Mouse (Mus musculus) olfactory bulb, adult 2 months (tissue): ENCODE measurements around the gene AI413582. TPM values are rescaled to one million over a fixed set of nuclear protein-coding genes. Genes with fewer than 3 reads are reported as not detected.

Experiments
- H3K27ac ChIP-seq: fragments of 200-500 bp; 2 replicates; pipeline ENCODE4 v1.5.1; 2012; ENCODE audit warnings: low read depth, low read length; ENCODE audit not compliant: insufficient read depth
- H3K4me1 ChIP-seq: fragments of 200-500 bp; 2 replicates; pipeline ENCODE4 v1.6.1; 2012; ENCODE audit warnings: low read length; ENCODE audit not compliant: control insufficient read depth, insufficient read depth
- H3K4me3 ChIP-seq: fragments of 200-500 bp; 2 replicates; pipeline ENCODE4 v1.5.1; 2012; ENCODE audit warnings: mild to moderate bottlenecking, low read depth, low read length, moderate library complexity; ENCODE audit not compliant: insufficient read depth
- CTCF ChIP-seq: fragments of 200-500 bp; IDR thresholded peaks from 2 replicates; pipeline ENCODE4 v1.5.1; 2012; ENCODE audit warnings: low read depth, mild to moderate bottlenecking, low read length, moderate library complexity; ENCODE audit not compliant: insufficient read depth
- POLR2A ChIP-seq: fragments of 200-500 bp; IDR thresholded peaks from 2 replicates; pipeline ENCODE4 v1.6.1; 2012; ENCODE audit warnings: mild to moderate bottlenecking, low read depth, low read length, moderate library complexity; ENCODE audit not compliant: insufficient read depth
- WGBS: fragments of 180-500 bp; shearing (Covaris S2); methylation state at CpG from one replicate; pipeline ENCODE4 v1.1.7; 2018; 5-methylcytosine and 5-hydroxymethylcytosine counted together
- polyA plus RNA-seq: library from polyadenylated mRNA; stranded (reverse); fragments of >200 nt; gene quantifications from 2 replicates; pipeline ENCODE4 v1.2.4, GENCODE M21; 2012; ENCODE audit warnings: low replicate concordance; ENCODE audit not compliant: missing spikeins, insufficient read depth, insufficient read length

AI413582 gene
- polyA plus RNA-seq, 1 experiment: not detected

DNA sequence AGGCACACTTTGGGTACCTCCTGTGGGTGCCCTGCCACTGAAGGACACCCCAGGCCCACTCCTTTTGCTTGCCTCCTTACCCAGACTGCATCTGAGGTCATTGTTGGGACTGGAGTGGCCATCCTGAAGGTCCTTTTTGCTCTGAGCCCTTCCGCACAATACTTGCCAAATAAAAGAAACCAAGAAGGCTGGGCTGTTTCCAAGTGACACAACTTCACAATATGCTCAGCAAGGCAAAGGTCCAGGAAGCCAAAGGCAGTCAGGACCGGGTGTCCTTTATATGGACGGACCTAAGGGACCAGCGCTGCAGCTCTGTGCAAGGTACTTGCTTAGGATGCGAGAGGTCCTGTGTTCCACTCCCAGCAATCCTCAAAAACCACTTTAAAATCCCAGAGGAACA, 2.7 kb upstream of the AI413582 start:
- Histone ChIP-seq H3K27ac (no peak overlapping the region), H3K4me1 (peaks cover 14% of the 10 kb centered on the region), H3K4me3 (no peak overlapping the region)
- 69% methylated on average over 5 of the region's 5 CpGs for WGBS
- TF ChIP-seq CTCF (no peak), POLR2A (no peak)

DNA sequence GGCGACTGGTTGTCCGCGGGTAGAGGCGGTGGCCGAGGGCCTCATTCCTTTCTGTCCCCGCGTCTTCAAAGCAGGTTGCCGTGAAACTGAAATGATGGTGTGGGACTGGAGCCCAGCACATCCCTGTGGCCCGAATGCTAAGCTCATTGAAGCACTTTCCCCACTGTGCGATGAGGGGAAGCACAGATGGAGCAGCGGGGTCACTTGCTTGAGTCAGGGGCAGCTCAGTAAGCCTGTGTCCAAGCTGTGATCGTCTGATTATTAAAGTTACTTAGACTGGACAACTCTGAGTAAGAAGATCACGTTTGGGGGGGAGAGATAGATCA, 349 bp upstream of the AI413582 start:
- Histone ChIP-seq H3K27ac (0 out of 2 replicates have a peak overlapping the region, but pooled peaks have one; percentile 15), H3K4me3 (peak overlapping the region; percentile 71), H3K4me1 (peaks cover 30% of the 10 kb centered on the region)
- WGBS: under 1% methylated on average over 13 of the region's 13 CpGs
- TF ChIP-seq CTCF (no peak), POLR2A (no peak)

- H3K27ac ChIP-seq: no peak overlapping the region
- peak overlapping the region; percentile 71 for H3K4me3 ChIP-seq
- 30% methylated on average over 20 of the region's 20 CpGs for WGBS
- H3K4me1 ChIP-seq: peaks cover 37% of the 10 kb centered on the region
- no peak for TF ChIP-seq CTCF
- TF ChIP-seq POLR2A: 0 out of 2 replicates have a peak, but pooled peaks have one; percentile 10
Measured at GRCm38 (mm10) chr17:27564391-27565162, 979 bp downstream of the AI413582 start.

DNA sequence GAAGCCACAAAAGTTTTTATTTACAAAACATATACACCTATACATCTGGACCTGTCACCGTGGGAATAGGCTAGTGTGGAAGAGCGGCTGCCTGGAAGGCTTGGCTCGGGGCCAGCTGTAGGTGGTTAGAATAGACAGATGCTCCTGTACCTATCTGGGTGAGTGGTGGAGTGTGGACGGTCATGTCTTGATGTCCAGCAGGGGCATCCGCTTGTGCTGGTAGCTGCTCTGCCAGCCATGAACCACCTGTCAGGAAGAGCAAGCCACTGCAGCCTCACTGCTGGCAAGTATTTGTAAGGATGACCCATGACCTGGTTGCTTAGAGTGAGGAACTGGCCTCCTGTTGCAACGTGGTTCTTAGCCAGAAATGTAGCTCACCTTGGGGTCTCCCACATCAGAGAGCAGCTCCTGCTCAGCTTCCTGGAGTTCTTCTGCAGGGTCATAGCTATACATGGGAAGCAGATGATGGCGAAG, 1.7 kb downstream of the AI413582 start:
- Histone ChIP-seq H3K4me1 (peaks cover 39% of the 10 kb centered on the region), H3K4me3 (no peak overlapping the region), H3K27ac (no peak overlapping the region)
- TF ChIP-seq POLR2A (no peak), CTCF (no peak)
- WGBS: 72% methylated on average over 7 of the region's 7 CpGs

DNA sequence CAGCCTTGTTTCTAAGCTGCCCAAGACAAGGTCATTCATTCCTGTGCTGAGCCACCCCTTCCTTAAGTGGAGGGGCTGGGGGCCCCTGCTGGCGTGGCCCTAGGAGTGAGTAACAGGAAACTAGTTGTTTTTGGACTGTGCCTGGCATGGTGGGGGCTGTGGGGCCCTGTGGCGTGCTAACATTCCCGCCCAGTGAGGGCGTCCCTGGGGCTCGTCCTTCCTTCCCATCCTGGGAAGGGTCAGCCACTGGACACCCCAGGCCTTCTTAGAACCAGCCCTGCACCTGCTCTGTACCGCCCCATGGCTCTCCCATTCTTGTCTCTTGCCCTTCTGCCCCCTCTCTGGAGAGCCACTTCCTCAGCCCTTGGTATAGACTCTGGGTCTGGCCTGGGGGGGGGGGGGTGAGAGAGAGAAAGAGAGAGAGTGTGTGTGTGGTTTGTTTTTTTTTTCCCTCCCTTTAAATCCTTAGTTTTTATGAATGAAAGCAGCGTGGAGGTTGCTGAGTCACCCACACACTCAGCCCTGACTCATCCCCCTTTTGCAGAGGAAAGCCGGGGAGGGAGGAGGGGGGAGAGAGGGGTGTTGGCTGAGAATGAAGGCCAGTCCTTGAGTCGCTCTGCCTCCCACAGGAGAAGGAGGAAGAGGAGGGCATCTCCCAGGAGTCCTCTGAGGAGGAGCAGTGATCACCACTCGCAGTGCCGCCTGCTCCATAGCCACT, 3.6 kb downstream of the AI413582 start:
- 46% methylated on average over 9 of the region's 11 CpGs for whole genome bisulfite sequencing
- no peak for TF ChIP-seq CTCF
- no peak for TF ChIP-seq POLR2A
- Histone ChIP-seq H3K4me1 (peaks cover 51% of the 10 kb centered on the region), H3K27ac (peak overlapping the region; percentile 2; the same call in 1 of the 2 replicates), H3K4me3 (no peak overlapping the region)

DNA sequence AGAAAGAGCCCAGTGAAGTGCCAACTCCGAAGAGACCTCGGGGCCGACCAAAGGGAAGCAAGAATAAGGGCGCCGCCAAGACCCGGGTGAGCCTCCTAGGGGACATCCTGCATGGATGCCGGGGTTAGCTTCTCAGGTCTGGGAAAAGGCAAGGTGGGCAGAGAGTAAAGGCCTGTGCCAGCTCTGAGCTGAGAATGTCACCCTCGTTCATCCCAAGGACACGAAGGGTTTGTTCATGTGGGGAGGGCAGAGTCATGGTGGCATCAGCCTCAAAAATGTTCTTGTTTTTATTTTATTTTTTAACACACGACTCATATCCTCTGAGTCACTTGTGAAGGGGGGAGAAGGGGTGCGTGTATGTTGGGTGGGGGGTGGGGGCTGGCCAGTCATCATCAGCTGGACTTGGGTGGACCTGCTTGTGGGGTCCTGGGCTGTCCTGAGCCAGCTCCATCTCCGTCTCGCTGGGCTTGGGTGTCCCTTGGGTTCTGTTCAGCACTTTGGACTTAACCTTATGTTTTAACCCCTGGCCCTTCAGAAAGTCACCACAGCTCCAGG, 4.6 kb downstream of the AI413582 start:
- 79% methylated on average over 13 of the region's 13 CpGs for WGBS
- no peak overlapping the region for H3K4me3 ChIP-seq
- H3K4me1 ChIP-seq: peaks cover 50% of the 10 kb centered on the region
- TF ChIP-seq CTCF: no peak
- no peak for TF ChIP-seq POLR2A
- H3K27ac ChIP-seq: no peak overlapping the region

DNA sequence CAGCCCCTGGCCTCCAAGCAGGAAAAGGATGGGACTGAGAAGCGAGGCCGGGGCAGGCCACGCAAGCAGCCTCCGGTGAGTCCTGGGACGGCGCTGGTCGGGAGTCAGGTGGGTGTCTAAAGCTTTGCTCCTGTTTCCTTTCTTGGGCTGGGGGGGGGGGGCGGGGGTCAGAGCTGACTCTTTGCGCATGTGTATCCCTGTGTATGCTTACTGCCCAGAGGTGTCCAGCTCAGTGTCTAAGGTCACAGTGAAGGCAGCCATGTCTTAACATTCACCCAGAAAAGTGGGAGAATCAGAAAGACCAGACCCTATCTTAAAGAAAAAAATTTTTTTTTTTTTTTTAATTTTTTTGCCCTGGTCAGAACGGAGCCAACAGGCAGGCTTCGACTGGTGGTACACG, 6.0 kb downstream of the AI413582 start:
- WGBS: 92% methylated on average over 12 of the region's 12 CpGs
- TF ChIP-seq CTCF: no peak
- TF ChIP-seq POLR2A: no peak
- Histone ChIP-seq H3K27ac (no peak overlapping the region), H3K4me1 (peaks cover 54% of the 10 kb centered on the region), H3K4me3 (no peak overlapping the region)

- no peak overlapping the region for H3K27ac ChIP-seq
- TF ChIP-seq POLR2A: no peak
- no peak for TF ChIP-seq CTCF
- H3K4me1 ChIP-seq: peaks cover 51% of the 10 kb centered on the region
- WGBS: 44% methylated on average over 5 of the region's 5 CpGs
- no peak overlapping the region for H3K4me3 ChIP-seq
Measured at GRCm38 (mm10) chr17:27558845-27559244, 6.7 kb downstream of the AI413582 start.
